Mouse (Mus musculus) spleen, adult 18-20 months (tissue): ENCODE measurements around the gene Sbk1.

ENCODE experiments used
- DNase-seq, 2 experiments: peaks; one replicate each; pipeline ENCODE4 v3.0.0; 2022; ENCODE audit warnings: mixed read lengths in 2 of 2

Gene Sbk1

DNA sequence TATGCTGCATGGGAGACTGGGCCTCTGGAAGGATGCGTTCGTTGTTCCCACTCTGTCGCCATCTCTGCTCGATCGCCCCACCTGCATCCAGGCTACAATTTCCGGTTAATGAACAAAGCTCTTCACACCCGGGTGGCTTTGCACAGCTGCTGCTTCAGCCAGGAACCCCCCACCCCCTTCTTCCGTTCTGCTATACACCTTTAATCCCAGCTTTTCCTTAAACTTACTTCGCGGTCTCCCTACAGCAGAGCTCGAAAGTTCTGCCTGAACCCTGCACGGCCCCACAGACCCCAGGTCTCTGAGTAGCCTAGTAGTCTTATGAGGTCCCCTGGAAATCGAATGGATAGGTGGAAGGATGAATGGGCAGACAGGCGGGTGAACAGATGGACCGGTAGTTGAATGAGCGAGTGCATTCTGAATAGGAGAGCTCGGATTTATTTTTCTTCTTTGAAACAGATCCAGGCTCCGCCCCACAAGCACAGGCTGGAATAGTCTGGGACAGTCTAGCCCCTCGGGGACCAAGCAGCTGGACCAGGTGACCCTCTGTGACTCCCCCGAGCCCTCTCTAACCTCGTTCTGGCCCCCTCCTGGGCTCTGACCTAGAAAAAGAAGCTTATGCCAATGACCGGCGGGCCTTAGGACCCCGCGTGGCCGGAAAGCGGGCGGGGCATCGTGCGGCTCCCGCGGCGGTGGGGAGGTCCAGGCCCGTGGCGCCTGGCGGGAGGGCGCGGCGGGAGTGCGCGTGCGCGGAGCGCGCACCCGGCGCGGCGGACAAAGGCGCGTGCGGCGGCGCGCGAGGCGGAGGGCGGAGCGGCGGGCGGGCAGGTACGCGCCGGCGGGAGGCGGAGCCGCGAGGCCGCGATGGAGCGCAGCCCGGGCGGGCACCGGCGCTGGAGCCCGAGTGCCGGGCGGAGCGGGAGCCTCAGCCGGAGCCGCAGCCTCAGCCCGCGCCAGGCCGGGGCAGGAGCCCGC lies at the start of gene Sbk1:
Sbk1 (plus strand) TSS at position 908 of the 972 bp plus-strand sequence.
- peak; percentile 91 to 93 for DNase-seq

DNA sequence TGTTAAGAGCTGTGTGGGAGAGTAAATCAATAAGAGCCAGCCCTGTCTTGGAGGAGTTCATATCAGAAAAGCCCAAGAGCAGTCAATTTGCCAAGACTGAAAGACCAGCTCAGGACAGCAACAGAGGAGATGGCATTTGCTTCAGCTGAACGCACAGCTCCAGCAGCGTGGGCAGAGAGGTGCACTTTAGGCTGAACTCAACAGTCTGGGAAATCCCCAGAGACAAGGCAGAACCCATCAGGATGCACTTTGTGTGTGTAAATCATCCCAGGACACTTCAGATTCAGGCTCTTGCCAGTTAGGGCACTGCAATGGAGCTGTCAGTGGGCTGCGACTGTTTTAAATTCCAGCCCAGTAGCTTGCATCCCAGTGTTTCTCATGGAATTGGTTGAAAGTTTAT lies 49.7 kb upstream of the Sbk1 start:
- no peak for DNase-seq

DNA sequence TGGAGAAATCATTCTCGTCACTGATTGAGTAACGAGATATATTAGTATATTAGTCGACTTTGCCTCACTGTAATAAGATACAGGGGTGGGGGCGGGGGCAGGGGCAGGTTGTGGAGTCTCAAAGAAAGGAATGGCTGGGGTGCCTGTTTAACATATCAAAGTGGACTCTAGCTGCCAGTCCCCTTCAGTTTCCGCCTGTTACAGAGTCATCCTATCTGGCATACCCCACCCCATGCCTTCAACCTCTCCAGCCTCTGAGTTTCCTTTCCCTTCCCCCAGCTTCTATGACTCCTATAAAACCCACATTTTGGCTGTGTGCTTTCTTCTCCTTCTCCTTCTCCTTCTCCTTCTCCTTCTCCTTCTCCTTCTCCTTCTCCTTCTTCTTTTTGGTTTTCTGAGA lies 46.3 kb upstream of the Sbk1 start:
- no peak for DNase-seq

DNA sequence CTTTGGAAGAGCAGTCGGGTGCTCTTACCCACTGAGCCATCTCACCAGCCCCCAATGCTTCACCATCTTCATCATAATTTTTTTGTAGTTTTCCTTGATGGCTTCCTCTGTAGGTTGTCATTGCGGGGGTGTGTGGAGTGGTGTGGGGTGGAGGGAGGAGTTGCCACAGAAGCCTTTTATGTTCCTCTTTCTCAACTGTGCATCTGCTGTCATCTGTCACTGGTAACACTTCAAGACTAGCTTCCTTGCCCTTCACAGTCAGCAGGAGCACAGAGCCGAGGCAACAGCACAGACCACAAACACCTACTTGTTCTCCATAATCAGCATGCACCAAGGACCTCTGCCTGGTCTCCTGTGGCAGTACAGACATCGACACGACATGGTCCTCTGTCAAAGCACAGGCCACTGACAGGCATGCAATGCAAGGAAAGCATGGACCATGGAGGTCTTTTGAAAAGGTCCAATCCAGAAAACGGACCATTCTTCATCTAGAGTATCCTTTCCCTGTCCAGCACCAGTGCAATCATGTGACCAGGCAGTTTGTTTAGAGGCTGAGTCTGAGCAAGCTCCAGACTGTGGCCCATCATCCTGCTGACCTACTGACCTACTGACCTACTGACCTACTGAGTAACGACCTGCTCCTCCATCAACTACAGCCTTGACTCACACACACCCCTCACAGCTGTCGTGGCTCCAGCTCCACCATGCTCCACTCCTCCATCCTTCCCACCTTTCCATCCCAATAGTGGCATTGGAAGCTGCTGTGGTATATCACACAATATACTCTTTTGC lies 41.9 kb upstream of the Sbk1 start:
- DNase-seq: peak; percentile 21 to 23

DNA sequence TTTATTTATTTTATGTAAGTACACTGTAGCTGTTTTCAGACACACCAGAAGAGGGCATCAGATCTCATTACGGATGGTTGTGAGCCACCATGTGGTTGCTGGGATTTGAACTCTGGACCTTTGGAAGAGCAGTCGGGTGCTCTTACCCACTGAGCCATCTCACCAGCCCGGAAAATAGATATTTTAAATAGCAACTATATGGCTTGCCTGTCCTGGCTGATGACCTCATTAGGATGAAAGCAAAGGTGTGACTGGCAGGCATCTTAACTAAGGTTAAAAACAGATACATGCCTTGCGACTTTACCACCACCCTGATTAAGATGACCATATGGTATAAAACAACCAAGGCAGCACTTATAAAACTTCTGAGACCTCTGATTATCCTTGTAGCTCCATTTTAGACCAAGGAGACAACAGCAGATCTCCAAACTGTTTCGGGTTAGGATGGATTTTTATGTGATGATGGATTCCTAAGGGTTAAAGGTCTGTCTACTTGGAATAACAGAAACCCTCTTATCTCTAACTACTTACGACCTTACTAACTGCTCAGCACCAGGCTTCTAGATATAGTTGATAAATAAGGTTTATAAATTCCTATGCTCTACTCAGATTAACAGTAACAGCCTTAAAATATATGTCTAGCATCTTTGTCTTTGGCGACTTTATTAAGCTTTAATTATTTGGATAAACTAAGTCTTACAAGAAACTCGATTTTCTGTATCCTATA lies 39.9 kb upstream of the Sbk1 start:
- no peak for DNase-seq

DNA sequence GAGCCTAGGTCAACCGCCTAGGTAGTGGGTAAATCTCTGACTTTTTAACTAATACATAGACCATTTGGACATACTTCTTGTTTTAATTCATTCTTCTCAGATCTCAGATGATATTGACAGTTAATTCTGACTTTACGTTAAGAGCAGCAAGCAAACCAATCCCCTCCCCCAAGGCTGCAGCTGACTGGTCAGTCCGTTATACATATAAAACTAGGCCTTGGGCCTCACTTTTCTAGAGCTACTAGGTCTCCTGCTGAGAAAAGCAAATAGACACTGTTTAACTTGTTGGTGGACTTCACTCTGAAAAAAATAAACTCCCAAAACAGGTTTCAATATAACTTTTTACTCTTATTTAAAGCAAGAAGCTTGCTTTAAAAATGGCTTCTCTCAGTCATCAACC lies 37.8 kb upstream of the Sbk1 start:
- no peak for DNase-seq

DNA sequence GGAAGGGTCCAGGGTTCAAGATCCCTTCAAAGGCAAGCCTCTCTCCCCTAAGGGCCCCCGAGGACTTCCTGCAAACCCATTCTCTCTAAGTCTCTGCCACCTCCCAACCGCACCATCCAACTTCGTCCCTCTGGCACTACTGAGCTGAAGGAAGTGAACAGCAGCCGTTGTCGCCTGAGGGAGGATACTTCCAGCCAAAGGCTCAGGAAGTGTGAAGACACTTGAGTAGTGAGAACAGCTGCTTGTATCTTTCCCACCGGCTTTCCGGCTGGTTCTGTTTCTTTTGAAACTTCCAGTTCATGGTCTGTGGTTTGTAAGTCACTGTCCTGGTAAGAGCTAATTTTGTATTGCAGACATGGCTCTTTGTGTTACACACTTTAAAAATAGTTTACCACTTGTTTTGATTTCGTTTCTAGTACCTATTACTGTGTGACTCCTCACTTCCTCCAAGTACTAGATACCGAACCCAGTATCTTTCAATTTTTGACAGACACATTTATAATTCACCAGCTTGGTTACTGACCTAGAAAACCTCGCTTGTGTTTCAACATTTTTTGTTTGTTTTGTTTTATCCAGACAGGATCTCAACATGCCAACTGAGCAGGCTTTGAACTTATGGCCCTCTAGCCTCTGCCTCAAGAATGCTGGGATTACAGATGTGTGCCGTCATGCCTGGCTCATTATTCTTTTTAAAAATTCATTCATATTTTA lies 36.2 kb upstream of the Sbk1 start:
- no peak for DNase-seq

DNA sequence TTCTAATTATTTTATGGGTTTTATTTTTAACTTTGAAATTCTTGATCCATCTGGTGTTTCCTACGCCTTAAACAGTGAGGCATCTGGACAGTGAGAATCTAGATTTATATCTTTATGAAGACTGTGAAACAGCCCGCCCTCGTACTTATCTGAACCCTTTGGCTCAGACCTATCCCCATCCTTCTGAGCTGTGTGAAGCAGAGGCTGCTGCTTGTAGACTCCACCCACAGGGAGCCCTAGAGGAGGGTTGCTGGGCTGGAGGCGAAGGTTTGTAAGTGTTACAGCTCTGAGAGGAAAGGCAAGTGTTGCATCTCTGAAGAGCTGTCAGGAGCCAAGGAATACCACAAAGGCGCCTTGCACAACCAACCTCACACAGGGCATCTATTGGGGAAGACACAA lies 35.6 kb upstream of the Sbk1 start:
- DNase-seq: no peak

DNA sequence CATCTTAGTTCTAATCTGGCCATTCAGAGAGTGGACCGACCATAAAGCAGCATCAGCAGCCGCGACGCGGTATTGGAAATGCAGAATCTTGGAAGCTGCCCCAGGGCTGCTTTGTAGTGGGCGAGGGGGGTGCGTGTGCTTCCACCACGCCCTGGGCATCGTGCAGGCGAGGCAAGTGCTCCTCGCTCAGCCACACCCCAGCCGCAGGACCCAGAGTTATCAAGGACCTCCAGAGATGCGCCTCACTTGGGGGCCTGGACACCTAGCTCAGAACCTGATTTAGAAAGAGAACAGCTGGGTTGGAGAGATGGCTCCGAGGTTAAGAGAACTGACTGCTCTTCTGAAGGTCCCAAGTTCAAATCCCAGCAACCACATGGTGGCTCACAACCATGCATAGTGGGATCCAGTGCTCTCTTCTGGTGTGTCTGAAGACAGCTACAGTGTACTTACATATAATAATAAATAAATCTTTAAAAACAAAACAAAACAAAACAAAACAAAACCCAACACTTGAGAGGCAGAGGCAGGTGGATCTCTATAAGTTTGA lies 31.5 kb upstream of the Sbk1 start:
- DNase-seq: no peak

DNA sequence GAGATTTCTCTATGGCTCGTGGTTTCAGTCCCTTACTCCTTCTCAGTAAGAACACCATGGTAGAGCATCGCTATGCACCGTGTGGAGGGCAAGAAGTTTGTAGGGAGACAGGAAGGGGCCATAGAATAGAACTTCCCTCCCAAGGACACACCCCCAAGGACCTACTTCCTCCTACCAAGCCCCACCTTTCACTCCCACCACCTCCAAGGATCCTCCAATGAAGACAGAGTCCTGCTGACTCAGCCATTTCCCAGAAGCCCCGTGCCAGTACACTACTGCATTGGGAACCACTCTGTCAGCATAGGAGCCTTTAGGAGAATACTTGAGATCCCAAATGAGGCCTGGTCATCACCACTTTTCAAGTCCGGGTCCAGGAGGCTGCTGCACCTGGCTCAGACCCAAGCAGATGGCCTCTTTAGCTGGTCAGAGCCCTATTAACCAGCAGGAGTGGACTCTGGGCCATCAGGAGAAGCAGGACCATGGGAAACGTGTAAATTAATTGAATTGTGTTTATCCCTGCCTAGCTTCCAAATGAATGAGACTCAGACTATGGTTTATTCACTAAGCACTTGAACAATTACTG lies 28.2 kb upstream of the Sbk1 start:
- DNase-seq: no peak

DNA sequence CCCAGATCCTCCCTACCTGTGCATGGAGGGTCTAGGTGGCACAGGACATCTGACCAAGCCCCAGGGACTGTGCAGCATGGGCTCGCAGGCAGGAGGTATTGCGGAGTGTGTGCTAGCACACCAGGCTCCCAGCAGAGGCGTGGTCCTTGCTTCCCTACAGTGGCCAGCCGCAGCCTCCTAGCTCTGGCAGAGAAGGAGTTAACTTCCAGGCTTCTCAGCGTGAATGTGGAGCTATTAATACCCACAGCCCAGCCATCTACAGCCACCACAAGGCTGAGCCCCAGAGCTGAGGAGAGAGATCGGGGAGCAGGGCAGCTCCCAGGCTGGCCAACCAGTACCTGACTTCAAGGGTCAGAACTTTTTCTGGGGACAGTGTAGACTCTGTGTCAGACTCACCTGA lies 24.3 kb upstream of the Sbk1 start:
- DNase-seq: no peak

DNA sequence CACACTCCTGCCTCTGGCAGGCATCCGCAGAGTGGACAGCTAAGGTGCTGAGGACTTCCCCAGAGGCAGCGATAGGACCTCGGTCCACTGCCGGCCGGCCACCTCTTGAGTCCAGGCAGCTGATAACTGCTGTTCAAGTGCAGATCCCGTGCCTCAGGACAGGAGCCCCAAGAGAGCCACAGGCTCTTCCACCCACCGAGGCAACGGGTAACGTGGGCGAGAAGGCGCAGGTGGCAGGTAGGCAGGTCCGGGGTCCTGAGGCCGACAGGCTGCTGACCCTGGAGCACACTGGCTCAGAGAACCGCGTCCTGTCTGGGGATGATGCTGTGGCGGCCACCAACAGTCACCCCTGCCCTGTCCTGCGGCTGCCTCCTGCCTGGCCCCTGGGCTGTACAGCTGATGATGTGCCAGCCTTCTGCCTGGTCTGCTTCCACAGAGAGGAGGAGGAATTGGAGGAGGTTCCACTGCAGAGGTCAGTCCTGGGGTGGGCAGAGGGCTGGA lies 23.7 kb upstream of the Sbk1 start:
- no peak for DNase-seq

DNA sequence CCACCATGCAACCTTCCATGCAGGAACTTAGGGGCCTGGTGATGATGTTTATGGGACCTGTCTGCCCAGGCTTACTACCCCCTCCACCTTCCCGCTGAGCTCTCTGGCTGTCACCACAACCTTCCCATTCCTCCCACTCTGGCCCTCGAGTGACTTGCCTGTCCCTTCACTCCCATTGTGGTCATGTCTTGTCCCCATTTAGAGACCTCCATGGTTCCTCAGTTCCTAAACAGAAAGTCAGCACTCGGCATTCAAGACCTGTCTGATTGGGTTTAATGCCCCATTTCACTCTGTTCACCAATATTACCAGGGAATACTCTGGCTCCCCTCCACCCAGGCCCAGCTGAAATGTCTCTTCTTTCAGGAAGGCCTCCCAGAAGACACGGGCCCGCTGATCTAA lies 23.3 kb upstream of the Sbk1 start:
- no peak for DNase-seq

DNA sequence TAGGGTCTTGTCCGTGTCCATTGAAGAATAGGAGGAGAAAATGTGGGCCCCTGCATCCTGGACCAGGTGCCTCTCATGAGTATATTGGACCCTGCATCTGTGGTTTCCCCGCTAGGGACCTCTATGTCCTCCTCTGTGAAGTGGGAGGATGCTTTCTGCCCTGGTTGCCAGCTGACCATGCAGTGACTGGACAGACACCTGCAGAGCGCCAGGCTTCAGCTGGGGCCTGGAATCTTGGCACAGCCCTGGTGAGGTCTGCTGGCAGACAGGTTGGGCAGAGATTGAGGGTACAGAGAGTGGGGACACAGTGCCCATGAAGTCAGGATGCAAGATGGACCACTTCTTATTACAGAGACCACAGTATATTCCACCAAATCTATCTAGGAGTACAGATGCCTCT lies 22.4 kb upstream of the Sbk1 start:
- no peak for DNase-seq

DNA sequence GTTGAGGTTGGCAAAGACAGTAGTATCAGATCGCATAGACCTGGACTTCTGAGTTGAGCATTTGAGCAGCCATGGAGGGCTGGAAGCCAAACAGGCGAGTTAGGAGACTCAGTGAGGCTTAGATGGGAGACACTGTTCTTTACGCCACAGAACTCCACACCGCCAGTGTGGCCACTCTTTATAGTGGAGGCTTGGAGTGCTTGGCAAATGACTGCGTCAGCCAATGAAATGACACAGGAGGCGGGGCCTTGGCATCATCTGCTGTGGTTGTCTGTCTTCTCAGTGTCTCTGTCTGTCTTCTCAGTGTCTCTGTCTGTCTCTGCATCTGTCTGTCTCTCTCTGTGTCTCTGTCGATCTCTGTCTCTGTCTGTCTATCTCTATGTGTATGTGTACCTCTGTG lies 21.9 kb upstream of the Sbk1 start:
- no peak for DNase-seq

DNA sequence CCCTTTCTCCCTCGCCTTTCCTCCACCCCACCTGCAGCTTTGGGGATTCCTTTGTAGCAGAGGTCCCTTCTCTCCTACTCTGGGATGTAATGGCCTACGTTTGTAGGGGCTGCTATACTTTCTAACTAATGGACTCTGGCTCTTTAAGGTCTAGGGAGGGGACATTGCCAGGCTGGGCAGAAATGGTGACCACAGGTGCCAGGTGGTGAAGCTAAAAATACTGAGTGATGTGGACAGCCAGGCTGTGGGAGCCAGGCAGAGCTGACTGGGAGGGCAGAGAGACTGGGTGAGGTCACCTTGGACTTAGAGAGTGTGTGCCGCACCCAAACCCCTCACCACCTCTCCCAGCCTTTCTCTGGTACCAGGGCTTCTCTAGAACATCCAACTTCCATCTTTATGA lies 20.7 kb upstream of the Sbk1 start:
- DNase-seq: no peak

DNA sequence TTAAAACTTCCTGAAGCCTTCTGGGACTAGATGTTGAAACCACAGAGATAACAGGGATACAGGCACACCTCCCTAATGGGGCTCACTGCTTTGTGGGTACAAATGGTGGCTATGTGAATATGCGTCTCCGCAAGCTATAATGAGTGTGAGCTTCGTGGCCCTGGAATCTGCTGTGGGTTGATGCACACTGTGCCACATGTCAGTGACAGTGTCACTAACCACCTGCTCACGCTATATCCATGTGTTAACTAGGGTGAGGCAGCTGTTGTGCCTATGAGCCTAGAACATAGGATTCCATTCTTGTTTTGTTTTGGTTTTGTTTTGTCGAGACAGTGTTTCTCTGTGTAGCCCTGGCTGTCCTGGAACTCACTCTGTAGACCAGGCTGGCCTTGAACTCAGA lies 20.2 kb upstream of the Sbk1 start:
- no peak for DNase-seq

DNA sequence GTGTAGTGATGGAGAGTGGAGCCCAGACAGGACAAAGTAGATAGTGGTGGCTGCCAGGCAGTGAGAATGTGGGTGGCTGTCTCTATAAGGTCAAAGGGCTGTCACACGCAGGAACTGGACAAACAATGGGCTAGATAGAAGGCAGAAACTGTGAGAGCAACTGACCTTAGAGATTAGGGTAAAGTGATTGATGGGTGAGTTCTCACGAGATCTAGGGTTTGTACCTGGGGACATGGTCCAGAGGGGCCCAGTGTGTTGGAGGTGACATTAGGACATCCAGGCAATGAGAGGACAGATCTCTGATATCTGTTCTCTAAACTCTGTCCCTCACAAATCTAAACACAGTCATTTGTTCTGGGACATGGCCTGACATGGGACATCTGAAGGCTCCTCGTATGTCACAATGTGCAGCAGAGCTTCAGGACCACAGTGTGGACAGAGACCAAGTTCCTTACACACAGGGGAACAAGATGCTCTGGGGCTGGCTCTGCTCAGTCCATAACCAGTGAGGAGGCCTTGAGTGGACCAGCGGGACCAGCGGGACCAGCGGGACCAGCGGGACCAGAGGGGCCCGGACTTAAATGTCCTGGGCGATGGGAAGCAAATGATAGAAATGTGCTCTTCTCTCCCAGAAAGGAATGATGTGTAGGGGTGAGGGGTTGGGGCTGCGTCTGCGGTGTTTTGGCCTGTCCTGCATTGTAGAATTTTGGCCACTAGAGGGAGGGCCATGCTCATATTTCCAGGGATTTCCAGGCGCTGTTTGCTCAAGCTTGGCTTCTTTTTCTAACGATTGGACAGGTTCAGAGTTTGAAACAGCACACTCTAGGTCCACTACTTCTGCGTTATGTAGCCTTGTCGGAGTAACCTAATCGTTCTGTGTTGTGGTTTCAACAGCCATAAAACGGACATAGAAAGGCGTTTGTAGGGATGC lies 11.9 kb upstream of the Sbk1 start:
- DNase-seq: peak; percentile 44 to 71

DNA sequence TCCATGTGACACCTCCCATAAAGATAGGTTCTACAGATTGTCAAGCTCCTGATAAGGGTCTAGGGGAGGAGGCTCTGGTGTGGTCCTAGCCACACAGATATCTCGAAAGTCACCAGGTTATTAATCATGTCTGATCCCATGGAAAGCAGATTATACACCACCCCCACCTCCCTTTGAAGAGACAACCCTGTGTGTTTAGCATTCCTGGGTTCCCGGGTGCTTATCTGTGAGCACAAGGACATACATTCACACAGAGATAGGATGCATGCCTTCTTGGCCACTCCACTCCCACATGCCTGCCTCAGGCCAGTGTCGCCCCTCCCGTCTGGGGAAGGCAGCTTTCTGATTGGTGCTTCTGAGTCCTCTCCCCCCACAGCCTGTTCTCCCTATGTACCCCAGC lies 10.6 kb upstream of the Sbk1 start:
- DNase-seq: no peak

DNA sequence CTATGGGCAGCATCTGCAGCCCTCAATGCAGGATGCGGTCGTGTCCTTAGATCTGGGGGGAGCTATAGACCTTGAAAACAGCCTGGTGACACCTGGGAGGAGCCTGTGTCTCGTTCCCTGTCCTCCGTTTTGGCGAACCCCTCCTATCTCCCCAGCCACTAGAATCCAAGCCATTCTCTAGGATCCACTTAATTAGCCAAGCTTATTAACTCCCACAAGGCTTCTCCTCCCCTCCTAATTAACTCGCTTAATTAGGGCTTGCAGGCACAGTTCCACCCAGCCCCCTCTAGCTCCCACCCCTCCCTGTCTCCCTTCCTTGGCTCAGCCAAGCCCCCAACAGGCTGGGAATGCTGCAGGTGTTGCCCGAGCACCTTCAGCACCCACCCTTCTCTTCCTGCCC lies 8.5 kb upstream of the Sbk1 start:
- DNase-seq: no peak

DNA sequence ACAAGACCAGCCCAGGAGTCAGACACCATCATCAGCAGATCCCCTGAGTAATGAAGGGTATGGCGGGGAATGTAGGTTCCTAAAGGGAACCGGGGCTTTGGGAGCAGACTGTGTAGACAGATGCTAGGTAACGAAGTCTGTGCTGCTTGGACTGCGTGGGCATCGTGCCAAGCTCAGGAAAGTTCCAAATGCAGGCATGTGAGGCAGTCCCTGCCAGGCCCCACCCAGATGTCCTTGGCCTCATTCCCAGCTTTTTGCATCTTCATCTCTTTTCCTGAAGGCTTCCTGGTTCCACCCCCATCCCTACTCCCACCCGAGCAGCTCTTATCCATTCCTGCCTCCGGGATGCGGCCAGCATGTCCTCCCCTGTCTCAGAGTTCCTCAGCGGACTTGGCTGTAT lies 6.5 kb upstream of the Sbk1 start:
- DNase-seq: no peak
